Mouse (Mus musculus) retina, embryonic 14.5 days (tissue): ENCODE data around the gene Alg9.
"Not testable (repeated sequence)": the region's sequence is repeated elsewhere in the genome, so short reads cannot be mapped to it uniquely, and the experiment has no call there.

ENCODE experiments used
- DNase-seq: peaks from one replicate; pipeline ENCODE4 v3.0.0-alpha.2; 2015; ENCODE audit warnings: low spot score

Alg9 gene

DNA sequence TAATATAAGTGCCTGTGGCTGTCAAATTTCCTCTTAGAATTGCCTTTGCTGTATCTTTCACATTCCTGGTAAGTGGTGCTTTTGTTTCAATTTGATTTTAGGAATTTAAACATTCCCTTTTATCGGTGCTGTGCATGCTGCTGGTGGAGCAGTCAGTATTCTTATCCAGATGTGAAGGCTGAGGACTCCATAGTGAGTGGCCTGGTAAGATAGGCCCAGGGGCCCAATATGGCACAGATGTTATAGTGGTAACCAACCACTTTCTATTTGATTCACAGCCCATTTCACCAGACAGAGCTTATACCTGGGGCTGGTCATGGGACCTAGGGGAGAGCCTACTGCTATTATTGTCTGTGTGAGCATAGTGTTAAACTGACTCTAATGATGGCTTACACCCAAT, 41.7 kb downstream of the Alg9 start:
- DNase-seq, result no peak

- no peak for DNase-seq
Measured at GRCm38 (mm10) chr9:50818050-50818449, 43.2 kb downstream of the Alg9 start.

DNA sequence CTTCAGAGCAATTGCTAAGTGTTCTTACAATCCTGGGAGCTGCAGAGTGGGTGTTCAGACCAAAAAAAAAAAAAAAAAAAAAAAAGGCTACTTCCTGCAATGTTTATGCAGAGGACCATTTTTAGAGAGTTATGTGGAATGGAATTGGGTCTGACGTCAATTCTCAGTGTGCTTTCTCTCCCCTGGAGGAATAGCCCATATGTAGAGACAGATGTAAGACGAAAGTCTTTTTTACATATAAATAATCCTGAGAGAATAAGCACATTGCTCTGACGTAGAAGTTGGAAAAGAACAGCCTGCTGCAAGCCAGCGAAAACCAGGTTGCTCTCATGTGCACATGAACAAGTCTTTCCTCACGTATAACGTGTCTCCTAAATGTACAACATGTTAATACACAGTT, 44.9 kb downstream of the Alg9 start:
- DNase-seq, result no peak

GRCm38 (mm10) chr9:50821651-50822050, 46.8 kb downstream of the Alg9 start:
- no peak for DNase-seq

DNA sequence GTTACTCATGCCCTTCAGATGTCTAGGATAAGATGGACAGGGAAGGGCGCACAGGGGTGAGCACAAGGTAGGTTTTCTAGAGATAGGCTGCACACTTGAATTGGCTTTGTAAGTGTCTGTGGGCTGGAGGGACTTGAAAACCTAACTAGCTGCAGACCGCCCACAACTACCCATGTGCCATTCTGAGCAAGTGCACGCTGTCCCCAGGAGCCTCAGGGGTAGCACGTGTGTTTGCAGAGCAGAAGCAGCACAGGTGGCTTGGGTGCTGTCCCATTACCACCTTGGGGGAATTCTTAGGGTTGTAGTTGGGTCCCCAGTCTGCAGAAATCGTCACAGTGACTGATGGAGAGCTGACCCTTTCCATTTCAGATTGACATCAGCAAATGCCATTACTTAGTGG, 47.4 kb downstream of the Alg9 start:
- no peak for DNase-seq

DNA sequence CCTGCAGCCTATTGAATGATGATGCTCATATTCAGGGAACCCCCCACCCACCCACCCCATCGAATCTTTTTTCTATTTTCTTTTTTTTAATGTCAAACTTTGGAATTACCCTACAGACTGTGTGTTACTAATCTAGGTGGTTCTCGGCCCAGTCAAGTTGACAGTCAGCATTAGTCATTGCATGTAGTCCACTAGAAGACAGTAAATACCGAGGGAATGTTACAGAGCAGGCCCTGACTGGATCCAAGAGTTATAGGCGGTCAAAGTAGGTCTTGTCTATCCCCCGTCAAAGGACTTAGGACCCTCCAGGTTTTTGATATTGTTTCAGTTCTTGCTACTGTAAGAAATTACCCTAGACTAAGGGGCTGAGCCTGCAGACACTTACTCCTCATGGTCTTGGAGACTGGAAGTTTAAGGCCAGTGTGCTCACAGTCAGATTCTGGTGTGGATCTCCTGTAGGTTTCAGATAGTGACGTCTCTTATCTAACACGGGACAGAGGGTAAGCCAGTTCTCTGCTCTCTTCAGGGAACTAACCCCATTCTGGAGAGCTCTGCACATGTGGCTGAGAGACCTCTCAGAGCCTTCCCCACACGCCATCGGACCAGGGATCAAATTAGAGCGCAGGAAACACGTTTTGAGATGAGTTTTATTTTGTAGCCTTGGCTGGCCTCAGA, 49.1 kb downstream of the Alg9 start:
- DNase-seq, result no peak

DNA sequence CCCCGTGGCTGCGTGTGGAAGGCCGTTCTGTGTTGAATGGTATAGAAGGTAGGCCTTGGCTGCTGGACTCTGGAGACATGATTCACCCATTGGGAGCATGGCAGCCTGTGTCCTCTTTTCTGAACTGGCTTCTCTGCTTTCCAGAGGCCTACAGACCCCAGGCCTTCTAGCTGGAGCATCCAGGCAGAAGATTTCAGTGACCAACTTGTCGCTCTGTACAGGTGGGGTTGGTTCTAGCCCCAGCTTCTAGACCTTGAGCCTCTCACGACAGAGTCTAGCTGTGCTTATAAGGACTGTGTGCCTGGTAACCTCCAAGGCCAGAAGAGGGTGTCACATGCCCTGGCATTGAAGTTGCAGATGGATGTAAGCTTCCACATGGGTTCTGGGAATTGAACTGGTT, 56.7 kb downstream of the Alg9 start:
- no peak for DNase-seq

DNA sequence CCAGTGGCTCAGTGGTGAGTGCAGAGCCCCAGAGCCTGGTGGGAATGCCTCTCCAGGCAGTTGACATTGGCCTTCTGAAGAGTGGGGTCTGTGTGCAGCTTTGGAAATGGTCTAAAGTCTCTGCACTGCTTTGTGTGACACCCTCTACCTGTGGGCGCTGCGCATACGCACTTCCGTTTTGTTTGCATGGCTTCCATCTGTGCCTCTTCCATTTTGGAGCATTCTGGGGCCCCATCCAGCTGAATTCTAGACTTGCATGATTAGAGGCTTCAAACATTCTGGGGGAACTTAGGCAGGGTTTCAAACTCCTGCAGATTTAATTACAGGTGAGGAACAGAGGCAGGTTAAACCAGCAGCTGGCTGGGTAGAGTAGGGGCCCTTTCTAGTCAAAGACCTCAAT, 57.3 kb downstream of the Alg9 start:
- DNase-seq, result no peak

- DNase-seq, result not testable (repeated sequence)
Measured at GRCm38 (mm10) chr9:50832582-50832981, 57.8 kb downstream of the Alg9 start.

GRCm38 (mm10) chr9:50833786-50834185, 59.0 kb downstream of the Alg9 start:
- no peak for DNase-seq

GRCm38 (mm10) chr9:50835068-50835705, 60.4 kb downstream of the Alg9 start:
- no peak for DNase-seq

DNA sequence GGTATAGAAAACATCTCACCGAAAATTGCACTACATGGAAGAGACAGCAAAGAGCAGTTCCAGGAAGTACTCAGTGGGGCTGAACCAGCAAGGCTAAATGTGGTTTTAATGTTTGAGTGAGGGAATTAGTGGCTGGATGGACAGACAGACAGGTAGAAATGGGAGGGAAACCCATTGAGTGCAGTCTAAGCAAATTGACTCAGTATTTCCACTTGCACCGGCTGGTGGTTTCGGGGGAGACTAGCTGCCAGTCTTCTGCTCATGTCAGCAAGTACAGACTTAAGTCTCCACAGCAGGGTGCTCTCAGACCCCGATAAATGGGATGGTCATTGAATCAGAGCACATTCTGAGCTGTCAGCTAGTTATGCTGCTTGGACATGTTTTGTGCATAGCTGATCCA, 61.3 kb downstream of the Alg9 start:
- no peak for DNase-seq

DNA sequence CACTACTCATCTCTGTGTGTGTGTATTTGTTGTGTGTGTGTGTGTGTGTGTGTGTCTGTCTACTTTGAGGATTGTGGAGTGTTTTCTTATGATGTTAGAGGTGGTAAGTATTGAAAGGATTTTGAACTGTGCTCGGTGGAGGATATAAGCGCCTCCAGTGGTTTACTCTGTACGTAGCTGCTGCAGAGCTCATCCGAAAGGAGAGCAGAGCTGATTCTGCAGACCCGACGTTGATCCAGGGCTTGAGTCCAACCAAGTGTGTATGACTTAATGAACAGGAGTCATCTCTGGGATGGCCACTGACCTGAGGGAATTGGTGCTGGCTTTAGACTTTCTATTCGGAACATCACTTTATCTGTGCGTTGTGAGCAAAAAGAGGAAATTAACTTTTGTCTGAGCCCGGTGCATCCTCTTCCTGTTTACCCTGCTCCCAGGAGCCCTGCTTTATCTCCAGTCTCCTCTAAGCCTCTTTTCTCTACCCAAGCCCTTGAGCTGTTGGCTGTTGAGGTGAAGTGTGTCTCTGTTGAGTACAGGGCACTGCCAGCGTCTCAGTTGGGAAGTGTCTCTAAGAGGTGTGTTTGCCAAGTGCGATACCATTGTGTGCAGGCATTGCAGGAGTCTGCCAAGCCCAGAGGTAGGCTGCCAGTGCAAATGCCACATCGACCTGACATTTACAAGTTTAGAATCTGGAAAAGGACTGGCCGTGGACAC, 66.4 kb downstream of the Alg9 start:
- no peak for DNase-seq

DNA sequence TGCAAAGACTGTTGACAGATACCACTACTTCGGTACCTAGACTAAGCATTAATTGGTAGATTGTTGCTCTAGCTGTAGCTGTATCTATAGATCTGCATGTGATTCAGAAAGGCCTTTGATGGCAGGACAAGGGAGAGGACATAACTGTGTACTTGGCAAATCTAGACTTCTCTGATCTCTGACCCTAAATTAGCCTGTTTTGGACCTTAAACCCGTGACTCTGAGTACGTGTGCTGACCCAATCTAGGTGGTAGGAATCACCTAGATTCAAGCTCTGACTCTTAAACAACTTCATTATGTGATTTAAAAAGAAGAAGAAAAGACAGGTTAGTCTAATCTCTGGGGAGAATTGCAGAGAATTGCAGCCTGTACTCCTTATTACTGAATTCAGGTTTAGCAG, 70.3 kb downstream of the Alg9 start, which contains the start of gene Ppp2r1b:
Ppp2r1b (plus strand) TSS at position 221 of the 400 bp plus-strand sequence.
- DNase-seq, result no peak

- no peak for DNase-seq
Measured at GRCm38 (mm10) chr9:50845547-50845946, 70.7 kb downstream of the Alg9 start.

GRCm38 (mm10) chr9:50847133-50847532, 72.3 kb downstream of the Alg9 start:
- DNase-seq, result no peak

- no peak for DNase-seq
Measured at GRCm38 (mm10) chr9:50847606-50848368, 73.0 kb downstream of the Alg9 start.

- DNase-seq, result no peak
Measured at GRCm38 (mm10) chr9:50848821-50849220, 74.0 kb downstream of the Alg9 start.

DNA sequence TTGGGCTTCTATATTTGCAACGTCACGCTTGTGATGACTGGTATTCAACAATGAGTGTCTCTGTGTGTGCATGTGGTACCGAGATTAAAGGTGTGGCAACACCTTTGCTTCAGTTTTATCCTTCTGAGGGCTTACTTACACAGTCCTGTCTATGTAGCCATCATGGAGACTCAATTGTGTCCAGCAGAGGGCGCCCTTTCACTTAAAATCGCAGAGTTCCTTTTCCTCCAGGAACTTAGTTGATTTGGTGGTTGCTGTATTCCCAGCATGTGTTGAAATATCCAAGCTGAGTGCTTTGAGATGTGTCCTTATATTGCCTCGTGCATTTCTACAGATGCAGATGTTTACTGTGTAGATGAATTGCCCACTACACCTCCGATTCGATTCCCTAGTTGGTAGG, 74.4 kb downstream of the Alg9 start:
- peak; percentile 97 for DNase-seq

DNA sequence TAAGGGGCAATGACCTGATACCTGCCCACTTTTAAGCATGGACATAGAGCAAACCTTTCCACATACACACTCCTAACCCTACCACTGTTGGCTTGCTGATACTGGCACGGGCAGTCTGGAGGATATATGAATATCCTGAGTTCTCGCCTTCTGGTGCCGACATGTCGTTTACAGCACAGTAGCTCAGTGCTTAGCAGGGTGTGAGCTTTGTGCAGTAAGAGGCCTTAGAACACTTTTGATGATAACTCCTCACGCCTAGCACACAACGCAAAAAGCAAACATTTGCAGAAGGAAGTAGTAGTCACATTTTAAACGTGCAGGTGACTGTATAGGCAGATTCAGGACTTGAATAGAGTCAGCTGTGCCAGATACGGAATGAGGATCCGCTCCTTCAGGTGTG, 74.9 kb downstream of the Alg9 start:
- DNase-seq, result no peak

DNA sequence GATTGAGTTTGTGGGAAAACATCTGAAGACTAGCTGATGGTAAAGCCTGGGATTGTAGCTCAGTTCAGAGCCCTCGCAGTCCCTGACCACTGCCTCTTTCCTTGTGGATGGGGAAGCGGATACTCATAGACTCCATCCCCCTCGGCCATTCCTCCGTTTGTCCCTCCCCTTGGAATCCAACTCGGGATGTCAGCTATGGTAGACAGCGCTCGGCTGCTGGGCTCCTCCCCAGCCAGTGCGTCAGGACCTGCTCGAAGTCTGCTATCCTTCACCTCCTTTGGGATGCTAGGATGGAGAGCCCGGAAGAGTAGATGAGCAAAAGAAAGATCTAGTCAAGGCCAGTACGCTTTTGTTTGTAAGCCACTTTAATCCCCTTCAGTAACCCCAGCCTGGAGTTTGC, 75.5 kb downstream of the Alg9 start:
- DNase-seq, result no peak

DNA sequence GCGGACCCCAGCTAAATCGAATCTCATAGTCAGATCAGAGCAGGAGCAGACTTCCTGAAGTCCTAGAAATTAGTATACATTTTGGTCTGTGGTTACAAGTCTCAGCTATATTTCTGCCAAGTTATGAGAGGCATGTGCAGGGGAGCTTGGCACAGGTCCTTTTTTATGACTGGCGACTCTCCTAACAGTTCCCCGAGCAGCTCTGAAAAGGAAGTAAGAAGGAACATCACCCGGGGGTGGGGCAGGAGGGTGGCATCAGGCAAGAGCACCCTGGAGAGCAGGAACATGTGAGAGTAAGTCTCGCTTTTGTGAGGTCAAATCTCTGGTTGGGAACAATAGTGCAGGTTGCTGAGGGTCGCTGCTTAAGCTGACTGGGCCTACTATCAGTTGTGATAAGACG, 75.9 kb downstream of the Alg9 start:
- no peak for DNase-seq
